Mouse (Mus musculus): ENCODE data around the gene Sh3tc1. TPM values are rescaled to one million over a fixed set of nuclear protein-coding genes. Genes with fewer than 3 reads are reported as not detected.
A peak's percentile ranks its signal among the peaks of the same experiment; 100 is the strongest.

Sh3tc1 gene
- polyA plus RNA-seq, 1 experiment from 2014 or later = 16.8 TPM

GRCm38 (mm10) chr5:35743238-35743951 lies 3.6 kb upstream of the Sh3tc1 start:
- WGBS = 65% methylated on average over 8 of the region's 8 CpGs
- no peak overlapping the region for H3K4me3 ChIP-seq (ENCODE audit: low read length)
- peaks cover 25% of the 10 kb centered on the region for H3K4me1 ChIP-seq (replicated peaks; ENCODE audit: control insufficient read depth, insufficient read depth, low read length)

GRCm38 (mm10) chr5:35741225-35741820 lies 1.5 kb upstream of the Sh3tc1 start:
- H3K4me2 ChIP-seq (ENCODE audit: low read depth, low read length) = no peak overlapping the region; the same call in 1 of the 2 replicates
- peaks cover 33% of the 10 kb centered on the region for H3K4me1 ChIP-seq (replicated peaks; ENCODE audit: control insufficient read depth, insufficient read depth, low read length)
- WGBS = 41% methylated on average over 13 of the region's 13 CpGs
- no peak overlapping the region for H3K4me3 ChIP-seq (ENCODE audit: low read length)
- H3K9ac ChIP-seq (ENCODE audit: low read length) = 0 out of 2 replicates have a peak overlapping the region, but pooled peaks have one; percentile 11
- H3K36me3 ChIP-seq (ENCODE audit: control insufficient read depth, insufficient read depth, low read length) = no peaks in the 10 kb centered on the region
- H3K27me3 ChIP-seq (ENCODE audit: control insufficient read depth, insufficient read depth, low read depth, low read length) = no peaks in the 10 kb centered on the region
- ATAC-seq (ENCODE audit: low read depth) = no peak
- H3K9me3 ChIP-seq (ENCODE audit: control insufficient read depth, low read length) = no peaks in the 10 kb centered on the region
- H3K27ac ChIP-seq (ENCODE audit: low read length) = peak overlapping the region; percentile 39

More at GRCm38 (mm10) chr5:35743238-35743951, 3.6 kb upstream of the Sh3tc1 start:
- ATAC-seq (ENCODE audit: low read depth) = no peak
- no peaks in the 10 kb centered on the region for H3K9me3 ChIP-seq (ENCODE audit: control insufficient read depth, low read length)
- no peak overlapping the region for H3K27ac ChIP-seq (ENCODE audit: low read length)
- no peaks in the 10 kb centered on the region for H3K36me3 ChIP-seq (ENCODE audit: control insufficient read depth, insufficient read depth, low read length)
- H3K27me3 ChIP-seq (ENCODE audit: control insufficient read depth, insufficient read depth, low read depth, low read length) = no peaks in the 10 kb centered on the region
- no peak overlapping the region for H3K9ac ChIP-seq (ENCODE audit: low read length)
- no peak overlapping the region for H3K4me2 ChIP-seq (ENCODE audit: low read depth, low read length)

GRCm38 (mm10) chr5:35740716-35741115 lies 929 bp upstream of the Sh3tc1 start:
- no peak for ATAC-seq (ENCODE audit: low read depth)
- Histone ChIP-seq H3K27ac (ENCODE audit: low read length) (peak overlapping the region; percentile 94), H3K9ac (ENCODE audit: low read length) (0 out of 2 replicates have a peak overlapping the region, but pooled peaks have one; percentile 14)

GRCm38 (mm10) chr5:35739005-35739404 lies 782 bp downstream of the Sh3tc1 start:
- ATAC-seq (ENCODE audit: low read depth) = no peak
- Histone ChIP-seq H3K4me2 (ENCODE audit: low read depth, low read length) (peak overlapping the region; percentile 15), H3K9me3 (ENCODE audit: control insufficient read depth, low read length) (no peaks in the 10 kb centered on the region), H3K4me3 (ENCODE audit: low read length) (no peak overlapping the region; the same call in 1 of the 2 replicates), H3K27me3 (ENCODE audit: control insufficient read depth, insufficient read depth, low read depth, low read length) (no peaks in the 10 kb centered on the region), H3K9ac (ENCODE audit: low read length) (peak overlapping the region; percentile 2; the same call in 1 of the 2 replicates), H3K4me1 (replicated peaks; ENCODE audit: control insufficient read depth, insufficient read depth, low read length) (peaks cover 35% of the 10 kb centered on the region), H3K36me3 (ENCODE audit: control insufficient read depth, insufficient read depth, low read length) (no peaks in the 10 kb centered on the region), H3K27ac (ENCODE audit: low read length) (peak overlapping the region; percentile 94)
- 73% methylated on average over 2 of the region's 2 CpGs for WGBS

More at GRCm38 (mm10) chr5:35740716-35741115, 929 bp upstream of the Sh3tc1 start:
- Histone ChIP-seq H3K27me3 (ENCODE audit: control insufficient read depth, insufficient read depth, low read depth, low read length) (no peaks in the 10 kb centered on the region), H3K4me3 (ENCODE audit: low read length) (no peak overlapping the region), H3K4me2 (ENCODE audit: low read depth, low read length) (0 out of 2 replicates have a peak overlapping the region, but pooled peaks have one; percentile 15), H3K4me1 (replicated peaks; ENCODE audit: control insufficient read depth, insufficient read depth, low read length) (peaks cover 33% of the 10 kb centered on the region), H3K36me3 (ENCODE audit: control insufficient read depth, insufficient read depth, low read length) (no peaks in the 10 kb centered on the region), H3K9me3 (ENCODE audit: control insufficient read depth, low read length) (no peaks in the 10 kb centered on the region)
- 16% methylated on average over 10 of the region's 10 CpGs for WGBS

GRCm38 (mm10) chr5:35737231-35737901 lies 2.4 kb downstream of the Sh3tc1 start:
- 41% methylated on average over 20 of the region's 20 CpGs for WGBS
- ATAC-seq (ENCODE audit: low read depth) = 0 out of 2 replicates have a peak, but pooled peaks have one; percentile 2
- H3K4me3 ChIP-seq (ENCODE audit: low read length) = no peak overlapping the region
- no peaks in the 10 kb centered on the region for H3K9me3 ChIP-seq (ENCODE audit: control insufficient read depth, low read length)
- no peaks in the 10 kb centered on the region for H3K36me3 ChIP-seq (ENCODE audit: control insufficient read depth, insufficient read depth, low read length)
- no peak overlapping the region for H3K9ac ChIP-seq (ENCODE audit: low read length)
- H3K4me2 ChIP-seq (ENCODE audit: low read depth, low read length) = 0 out of 2 replicates have a peak overlapping the region, but pooled peaks have one; percentile 4
- no peaks in the 10 kb centered on the region for H3K27me3 ChIP-seq (ENCODE audit: control insufficient read depth, insufficient read depth, low read depth, low read length)
- peak overlapping the region; percentile 37 for H3K27ac ChIP-seq (ENCODE audit: low read length)
- H3K4me1 ChIP-seq (replicated peaks; ENCODE audit: control insufficient read depth, insufficient read depth, low read length) = peaks cover 41% of the 10 kb centered on the region

- ATAC-seq (ENCODE audit: low read depth) = no peak
- Histone ChIP-seq H3K27ac (ENCODE audit: low read length) (peak overlapping the region; percentile 53), H3K4me2 (ENCODE audit: low read depth, low read length) (no peak overlapping the region), H3K9ac (ENCODE audit: low read length) (no peak overlapping the region), H3K27me3 (ENCODE audit: control insufficient read depth, insufficient read depth, low read depth, low read length) (no peaks in the 10 kb centered on the region), H3K4me1 (replicated peaks; ENCODE audit: control insufficient read depth, insufficient read depth, low read length) (peaks cover 27% of the 10 kb centered on the region), H3K9me3 (ENCODE audit: control insufficient read depth, low read length) (no peaks in the 10 kb centered on the region), H3K4me3 (ENCODE audit: low read length) (no peak overlapping the region), H3K36me3 (ENCODE audit: control insufficient read depth, insufficient read depth, low read length) (no peaks in the 10 kb centered on the region)
- 45% methylated on average over 2 of the region's 2 CpGs for WGBS
Measured at GRCm38 (mm10) chr5:35733523-35733922, 6.3 kb downstream of the Sh3tc1 start.

- H3K27ac ChIP-seq (ENCODE audit: low read length) = peak overlapping the region; percentile 58
- WGBS = 78% methylated on average over 4 of the region's 4 CpGs
Measured at GRCm38 (mm10) chr5:35731006-35731405, 8.8 kb downstream of the Sh3tc1 start.

DNA sequence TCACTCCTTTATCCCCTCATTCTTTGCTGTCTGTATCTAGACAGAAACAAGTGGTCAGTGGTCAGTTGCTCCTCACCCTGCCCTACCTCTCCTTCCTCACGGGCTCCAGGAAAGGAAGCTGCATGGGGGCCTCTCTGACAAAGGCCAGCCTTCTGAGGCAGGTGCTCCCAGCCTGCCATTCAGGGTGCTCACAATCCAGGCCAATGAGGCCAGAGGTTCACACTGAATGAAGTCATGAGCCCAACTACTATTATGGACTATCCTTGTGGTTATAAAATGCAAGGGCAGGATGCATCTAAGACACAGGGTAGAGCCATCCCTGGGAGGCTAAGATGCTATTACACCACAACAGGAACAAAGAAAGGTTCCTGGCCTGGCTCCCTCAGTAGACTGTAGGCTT lies 9.2 kb downstream of the Sh3tc1 start:
- no peaks in the 10 kb centered on the region for H3K9me3 ChIP-seq (ENCODE audit: control insufficient read depth, low read length)
- H3K27ac ChIP-seq (ENCODE audit: low read length) = peak overlapping the region; percentile 58
- ATAC-seq (ENCODE audit: low read depth) = no peak
- no peaks in the 10 kb centered on the region for H3K27me3 ChIP-seq (ENCODE audit: control insufficient read depth, insufficient read depth, low read depth, low read length)
- no peak overlapping the region for H3K9ac ChIP-seq (ENCODE audit: low read length)
- H3K4me3 ChIP-seq (ENCODE audit: low read length) = no peak overlapping the region
- 82% methylated on average over 1 of the region's 1 CpGs for WGBS
- no peak overlapping the region for H3K4me2 ChIP-seq (ENCODE audit: low read depth, low read length)
- H3K4me1 ChIP-seq (replicated peaks; ENCODE audit: control insufficient read depth, insufficient read depth, low read length) = peaks cover 22% of the 10 kb centered on the region
- H3K36me3 ChIP-seq (ENCODE audit: control insufficient read depth, insufficient read depth, low read length) = no peaks in the 10 kb centered on the region

More at GRCm38 (mm10) chr5:35731006-35731405, 8.8 kb downstream of the Sh3tc1 start:
- Histone ChIP-seq H3K4me1 (replicated peaks; ENCODE audit: control insufficient read depth, insufficient read depth, low read length) (peaks cover 22% of the 10 kb centered on the region), H3K9ac (ENCODE audit: low read length) (no peak overlapping the region), H3K36me3 (ENCODE audit: control insufficient read depth, insufficient read depth, low read length) (no peaks in the 10 kb centered on the region), H3K4me3 (ENCODE audit: low read length) (no peak overlapping the region), H3K4me2 (ENCODE audit: low read depth, low read length) (no peak overlapping the region), H3K27me3 (ENCODE audit: control insufficient read depth, insufficient read depth, low read depth, low read length) (no peaks in the 10 kb centered on the region), H3K9me3 (ENCODE audit: control insufficient read depth, low read length) (no peaks in the 10 kb centered on the region)
- no peak for ATAC-seq (ENCODE audit: low read depth)

DNA sequence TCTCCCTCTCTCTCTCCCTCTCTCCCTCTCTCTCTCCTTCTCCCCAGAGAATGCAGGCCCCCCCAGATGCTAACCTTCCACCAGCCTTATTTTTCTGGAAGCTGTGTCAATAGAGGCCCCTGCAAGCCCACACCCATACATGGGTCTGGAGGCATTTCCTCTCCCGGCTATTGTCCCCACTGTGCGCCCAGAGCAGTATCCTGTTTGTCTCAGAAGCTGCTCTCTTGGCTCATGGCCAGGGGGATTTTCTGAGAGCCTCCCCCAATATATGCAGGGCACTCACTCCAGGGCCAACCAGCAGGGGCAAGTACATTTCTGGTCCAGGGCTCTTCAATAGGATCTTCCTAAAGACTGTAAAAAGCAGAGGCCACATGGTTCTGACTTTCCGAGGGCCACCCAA lies 9.9 kb downstream of the Sh3tc1 start:
- ATAC-seq (ENCODE audit: low read depth) = peak; percentile 66
- WGBS = 62% methylated on average over 3 of the region's 3 CpGs
- peak overlapping the region; percentile 58 for H3K9ac ChIP-seq (ENCODE audit: low read length)
- H3K4me1 ChIP-seq (replicated peaks; ENCODE audit: control insufficient read depth, insufficient read depth, low read length) = peaks cover 22% of the 10 kb centered on the region
- peak overlapping the region; percentile 33 for H3K4me2 ChIP-seq (ENCODE audit: low read depth, low read length)
- no peaks in the 10 kb centered on the region for H3K36me3 ChIP-seq (ENCODE audit: control insufficient read depth, insufficient read depth, low read length)
- H3K27me3 ChIP-seq (ENCODE audit: control insufficient read depth, insufficient read depth, low read depth, low read length) = no peaks in the 10 kb centered on the region
- H3K9me3 ChIP-seq (ENCODE audit: control insufficient read depth, low read length) = no peaks in the 10 kb centered on the region
- peak overlapping the region; percentile 94 for H3K27ac ChIP-seq (ENCODE audit: low read length)
- no peak overlapping the region for H3K4me3 ChIP-seq (ENCODE audit: low read length)
